Mouse (Mus musculus) c-Kit-negative CD71-positive TER-119-positive erythroid progenitor cells, embryonic 14.5 days (primary cell): ENCODE results near the gene Rasgrp3.
"Not testable (repeated sequence)": the region's sequence is repeated elsewhere in the genome, so short reads cannot be mapped to it uniquely, and the experiment has no call there.

Source experiments
- DNase-seq: peaks from one replicate; pipeline ENCODE4 v3.0.0-alpha.2; 2013; ENCODE audit warnings: low read depth, low spot score

Rasgrp3 gene

GRCm38 (mm10) chr17:75435599-75435998 lies at the start of gene Rasgrp3:
Gene Rasgrp3 (plus strand): TSS chr17:75435896.
- no peak for DNase-seq

- no peak for DNase-seq
Measured at GRCm38 (mm10) chr17:75388402-75388801, 47.3 kb upstream of the Rasgrp3 start.

GRCm38 (mm10) chr17:75390142-75390541 lies 45.6 kb upstream of the Rasgrp3 start:
- no peak for DNase-seq

- no peak for DNase-seq
Measured at GRCm38 (mm10) chr17:75391429-75392192, 44.1 kb upstream of the Rasgrp3 start.

GRCm38 (mm10) chr17:75406405-75406804 lies 29.3 kb upstream of the Rasgrp3 start:
- DNase-seq, result no peak

- no peak for DNase-seq
Measured at GRCm38 (mm10) chr17:75416861-75417260, 18.8 kb upstream of the Rasgrp3 start.

- DNase-seq, result no peak
Measured at GRCm38 (mm10) chr17:75434152-75434551, 1.5 kb upstream of the Rasgrp3 start.

- no peak for DNase-seq
Measured at GRCm38 (mm10) chr17:75434871-75435270, 825 bp upstream of the Rasgrp3 start.

GRCm38 (mm10) chr17:75436095-75436494 lies 399 bp downstream of the Rasgrp3 start:
- DNase-seq, result no peak

GRCm38 (mm10) chr17:75436819-75437218 lies 1.1 kb downstream of the Rasgrp3 start:
- DNase-seq, result no peak

GRCm38 (mm10) chr17:75437239-75437750 lies 1.6 kb downstream of the Rasgrp3 start:
- DNase-seq, result no peak

GRCm38 (mm10) chr17:75438162-75438561 lies 2.5 kb downstream of the Rasgrp3 start:
- DNase-seq, result no peak

GRCm38 (mm10) chr17:75439062-75439461 lies 3.4 kb downstream of the Rasgrp3 start:
- DNase-seq, result no peak

- no peak for DNase-seq
Measured at GRCm38 (mm10) chr17:75440619-75441018, 4.9 kb downstream of the Rasgrp3 start.

GRCm38 (mm10) chr17:75441260-75441830 lies 5.6 kb downstream of the Rasgrp3 start:
- DNase-seq, result no peak

- DNase-seq, result no peak
Measured at GRCm38 (mm10) chr17:75442352-75442751, 6.7 kb downstream of the Rasgrp3 start.

GRCm38 (mm10) chr17:75443064-75443621 lies 7.4 kb downstream of the Rasgrp3 start:
- no peak for DNase-seq

- DNase-seq, result no peak
Measured at GRCm38 (mm10) chr17:75448257-75448656, 12.6 kb downstream of the Rasgrp3 start.

- no peak for DNase-seq
Measured at GRCm38 (mm10) chr17:75449022-75449421, 13.3 kb downstream of the Rasgrp3 start.

- DNase-seq, result no peak
Measured at GRCm38 (mm10) chr17:75452313-75452712, 16.6 kb downstream of the Rasgrp3 start.

- no peak for DNase-seq
Measured at GRCm38 (mm10) chr17:75453639-75454038, 17.9 kb downstream of the Rasgrp3 start.

GRCm38 (mm10) chr17:75456096-75456495 lies 20.4 kb downstream of the Rasgrp3 start:
- DNase-seq, result not testable (repeated sequence)

- DNase-seq, result no peak
Measured at GRCm38 (mm10) chr17:75460621-75461020, 24.9 kb downstream of the Rasgrp3 start.
